Mouse (Mus musculus): ENCODE measurements at regions not wholly inside any gene's neighbourhood (a gene's known extent, or its start where the extent isn't known, plus 50 kb on each side); places are given as distances from the start of the nearest gene placed in this dataset.

- no peaks in the 10 kb centered on the region for H3K4me1 ChIP-seq (ENCODE audit: control insufficient read depth, insufficient read depth, low read length)
- TF ChIP-seq CTCF (IDR thresholded peaks at IDR 0.05; ENCODE audit: low read depth, low read length) (no peak), POLR2A (IDR thresholded peaks at IDR 0.05; ENCODE audit: borderline replicate concordance, low read depth, low read length) (no peak)
- no peak overlapping the region for H3K27ac ChIP-seq (ENCODE audit: insufficient read depth, low read depth, low read length)
- no peak overlapping the region for H3K4me3 ChIP-seq (ENCODE audit: insufficient read depth, low read length)
These were observed 77.5 kb upstream of the Btg3 start for GRCm38 (mm10) chr16:78454509-78454908.

- Histone ChIP-seq H3K4me1 (ENCODE audit: control insufficient read depth, insufficient read depth, low read length) (no peaks in the 10 kb centered on the region), H3K27ac (ENCODE audit: insufficient read depth, low read depth, low read length) (no peak overlapping the region), H3K4me3 (ENCODE audit: insufficient read depth, low read length) (no peak overlapping the region)
- no peak for TF ChIP-seq POLR2A (IDR thresholded peaks at IDR 0.05; ENCODE audit: borderline replicate concordance, low read depth, low read length)
- TF ChIP-seq CTCF (IDR thresholded peaks at IDR 0.05; ENCODE audit: low read depth, low read length): peak; percentile 21; the same call in 1 of the 2 replicates
These were observed 75.3 kb upstream of the Btg3 start for GRCm38 (mm10) chr16:78452303-78452702.

GRCm38 (mm10) chr16:78451750-78452149 is 74.8 kb upstream of the Btg3 start:
- no peak overlapping the region for H3K27ac ChIP-seq (ENCODE audit: insufficient read depth, low read depth, low read length)
- no peak for TF ChIP-seq CTCF (IDR thresholded peaks at IDR 0.05; ENCODE audit: low read depth, low read length)
- no peak for TF ChIP-seq POLR2A (IDR thresholded peaks at IDR 0.05; ENCODE audit: borderline replicate concordance, low read depth, low read length)
- H3K4me1 ChIP-seq (ENCODE audit: control insufficient read depth, insufficient read depth, low read length): no peaks in the 10 kb centered on the region
- no peak overlapping the region for H3K4me3 ChIP-seq (ENCODE audit: insufficient read depth, low read length)

- no peaks in the 10 kb centered on the region for H3K4me1 ChIP-seq (ENCODE audit: control insufficient read depth, insufficient read depth, low read length)
- TF ChIP-seq POLR2A (IDR thresholded peaks at IDR 0.05; ENCODE audit: borderline replicate concordance, low read depth, low read length): no peak
- no peak for TF ChIP-seq CTCF (IDR thresholded peaks at IDR 0.05; ENCODE audit: low read depth, low read length)
These were observed 74.3 kb upstream of the Btg3 start for GRCm38 (mm10) chr16:78451251-78451650.

GRCm38 (mm10) chr16:78449231-78449630 is 72.2 kb upstream of the Btg3 start:
- Histone ChIP-seq H3K4me3 (ENCODE audit: insufficient read depth, low read length) (no peak overlapping the region), H3K4me1 (ENCODE audit: control insufficient read depth, insufficient read depth, low read length) (no peaks in the 10 kb centered on the region), H3K27ac (ENCODE audit: insufficient read depth, low read depth, low read length) (no peak overlapping the region)
- no peak for TF ChIP-seq CTCF (IDR thresholded peaks at IDR 0.05; ENCODE audit: low read depth, low read length)
- no peak for TF ChIP-seq POLR2A (IDR thresholded peaks at IDR 0.05; ENCODE audit: borderline replicate concordance, low read depth, low read length)

More at GRCm38 (mm10) chr16:78451251-78451650, 74.3 kb upstream of the Btg3 start:
- H3K27ac ChIP-seq (ENCODE audit: insufficient read depth, low read depth, low read length): no peak overlapping the region
- H3K4me3 ChIP-seq (ENCODE audit: insufficient read depth, low read length): no peak overlapping the region

GRCm38 (mm10) chr16:78443262-78443661 is 66.3 kb upstream of the Btg3 start:
- TF ChIP-seq CTCF (IDR thresholded peaks at IDR 0.05; ENCODE audit: low read depth, low read length) (no peak), POLR2A (IDR thresholded peaks at IDR 0.05; ENCODE audit: borderline replicate concordance, low read depth, low read length) (no peak)
- H3K4me1 ChIP-seq (ENCODE audit: control insufficient read depth, insufficient read depth, low read length): no peaks in the 10 kb centered on the region
- no peak overlapping the region for H3K27ac ChIP-seq (ENCODE audit: insufficient read depth, low read depth, low read length)
- H3K4me3 ChIP-seq (ENCODE audit: insufficient read depth, low read length): no peak overlapping the region

- Histone ChIP-seq H3K4me1 (ENCODE audit: control insufficient read depth, insufficient read depth, low read length) (no peaks in the 10 kb centered on the region), H3K4me3 (ENCODE audit: insufficient read depth, low read length) (no peak overlapping the region), H3K27ac (ENCODE audit: insufficient read depth, low read depth, low read length) (no peak overlapping the region)
- TF ChIP-seq POLR2A (IDR thresholded peaks at IDR 0.05; ENCODE audit: borderline replicate concordance, low read depth, low read length) (no peak), CTCF (IDR thresholded peaks at IDR 0.05; ENCODE audit: low read depth, low read length) (no peak)
These were observed 65.8 kb upstream of the Btg3 start for GRCm38 (mm10) chr16:78442830-78443229.

GRCm38 (mm10) chr16:78441961-78442360 is 65.0 kb upstream of the Btg3 start:
- Histone ChIP-seq H3K27ac (ENCODE audit: insufficient read depth, low read depth, low read length) (no peak overlapping the region), H3K4me1 (ENCODE audit: control insufficient read depth, insufficient read depth, low read length) (no peaks in the 10 kb centered on the region), H3K4me3 (ENCODE audit: insufficient read depth, low read length) (no peak overlapping the region)
- TF ChIP-seq CTCF (IDR thresholded peaks at IDR 0.05; ENCODE audit: low read depth, low read length): no peak
- no peak for TF ChIP-seq POLR2A (IDR thresholded peaks at IDR 0.05; ENCODE audit: borderline replicate concordance, low read depth, low read length)

GRCm38 (mm10) chr16:78435707-78436106 is 58.7 kb upstream of the Btg3 start:
- H3K4me3 ChIP-seq (ENCODE audit: insufficient read depth, low read length): no peak overlapping the region
- TF ChIP-seq POLR2A (IDR thresholded peaks at IDR 0.05; ENCODE audit: borderline replicate concordance, low read depth, low read length) (no peak), CTCF (IDR thresholded peaks at IDR 0.05; ENCODE audit: low read depth, low read length) (no peak)
- no peaks in the 10 kb centered on the region for H3K4me1 ChIP-seq (ENCODE audit: control insufficient read depth, insufficient read depth, low read length)
- H3K27ac ChIP-seq (ENCODE audit: insufficient read depth, low read depth, low read length): no peak overlapping the region

- no peak for TF ChIP-seq CTCF (IDR thresholded peaks at IDR 0.05; ENCODE audit: low read depth, low read length)
- TF ChIP-seq POLR2A (IDR thresholded peaks at IDR 0.05; ENCODE audit: borderline replicate concordance, low read depth, low read length): no peak
- Histone ChIP-seq H3K27ac (ENCODE audit: insufficient read depth, low read depth, low read length) (no peak overlapping the region), H3K4me1 (ENCODE audit: control insufficient read depth, insufficient read depth, low read length) (no peaks in the 10 kb centered on the region), H3K4me3 (ENCODE audit: insufficient read depth, low read length) (no peak overlapping the region)
These were observed 50.6 kb upstream of the Btg3 start for GRCm38 (mm10) chr16:78427470-78428041.
